Mouse (Mus musculus) bone marrow macrophage, adult 2 months (primary cell): Measurements from ENCODE around the gene Gm17949.

ENCODE experiments used
- CTCF ChIP-seq: IDR thresholded peaks from 2 replicates; pipeline ENCODE4 v1.5.1; 2012; ENCODE audit warnings: low read depth, mild to moderate bottlenecking, low read length, moderate library complexity
- POLR2A ChIP-seq: IDR thresholded peaks from 2 replicates; pipeline ENCODE4 v1.6.1; 2012; ENCODE audit warnings: mild to moderate bottlenecking, low read depth, low read length, borderline replicate concordance

DNA sequence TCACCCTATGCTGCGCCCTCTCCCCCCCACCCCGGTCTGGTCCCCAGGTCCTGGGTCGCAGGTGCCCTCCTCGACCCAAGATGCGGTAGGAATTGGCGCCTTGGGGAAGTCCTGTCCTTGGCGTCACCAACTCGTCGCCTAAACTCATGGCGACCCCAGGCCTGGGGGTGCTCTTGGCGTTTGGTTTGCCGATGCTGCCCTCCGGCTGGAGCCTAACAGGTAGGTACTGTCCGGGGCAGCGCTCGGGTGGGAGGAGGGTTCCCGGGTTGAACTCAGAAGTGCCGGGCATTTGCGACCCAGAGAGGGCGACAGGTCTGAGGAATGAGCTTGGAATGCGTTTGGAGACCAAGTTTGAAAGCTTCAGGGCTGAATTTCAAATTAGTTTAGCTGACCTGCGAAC lies 51.3 kb downstream of the Gm17949 start:
- TF ChIP-seq CTCF (no peak), POLR2A (no peak)
